ENCODE assay signal across 8 mouse cellular contexts in genomic region chr8:122139784-122140183, GRCm38 (mm10).
DNase-seq lines count a peak whose midpoint lies in the region; ATAC-seq and TF ChIP-seq lines count a peak whose summit lies in the region.

No protein-coding gene starts in this region.

- no peak overlapping the region for H3K9ac ChIP-seq in embryonic facial prominence, embryonic 14.5 days (ENCODE audit: low read depth, low read length)
- H3K9ac ChIP-seq in limb, embryonic 12.5 days (replicated peaks): no peak overlapping the region
- no peak overlapping the region for H3K9ac ChIP-seq in midbrain, postnatal 0 days (replicated peaks; ENCODE audit: low read length, poor library complexity, severe bottlenecking)

- peak; percentile 65 for DNase-seq in layer of hippocampus, adult 11-12 months (ENCODE audit: low spot score)
- no peak for DNase-seq in layer of hippocampus, adult 18-20 months (ENCODE audit: low spot score in 2 of 2)
- DNase-seq in adrenal gland, postnatal 4 days (ENCODE audit: low spot score in 2 of 2): peak; percentile 70 to 76
- DNase-seq in embryonic facial prominence, embryonic 14.5 days (ENCODE audit: low spot score): no peak
- DNase-seq in heart, postnatal 25 days (ENCODE audit: low spot score): peak; percentile 74
- peak; percentile 21 for DNase-seq in midbrain, postnatal 0 days (ENCODE audit: low spot score)
- DNase-seq in thymus, postnatal 25 days: peak; percentile 28

- H3K9me3 ChIP-seq in embryonic facial prominence, embryonic 14.5 days (ENCODE audit: control insufficient read depth, low read length): no peaks in the 10 kb centered on the region
- no peaks in the 10 kb centered on the region for H3K9me3 ChIP-seq in limb, embryonic 12.5 days
- no peaks in the 10 kb centered on the region for H3K9me3 ChIP-seq in midbrain, postnatal 0 days (ENCODE audit: low read length)

- intact Hi-C loops in heart, postnatal 25 days (cut with DNase I): loop anchor here (2.0 kb wide), 1 partner anchor 161 kb away; no protein-coding TSS in a partner anchor

- TF ChIP-seq CTCF in midbrain, postnatal 0 days (IDR thresholded peaks at IDR 0.05): peak; percentile 70

- no peak overlapping the region for H3K4me3 ChIP-seq in embryonic facial prominence, embryonic 14.5 days (ENCODE audit: low read depth, low read length)
- no peak overlapping the region for H3K4me3 ChIP-seq in limb, embryonic 12.5 days (replicated peaks)
- no peak overlapping the region for H3K4me3 ChIP-seq in midbrain, postnatal 0 days (ENCODE audit: low read depth, low read length)

- H3K27me3 ChIP-seq in embryonic facial prominence, embryonic 14.5 days (replicated peaks; ENCODE audit: control insufficient read depth, insufficient read depth, low read length): no peaks in the 10 kb centered on the region
- H3K27me3 ChIP-seq in limb, embryonic 12.5 days: no peaks in the 10 kb centered on the region
- H3K27me3 ChIP-seq in midbrain, postnatal 0 days (ENCODE audit: insufficient read depth, low read length): no peaks in the 10 kb centered on the region

- no peak overlapping the region for H3K4me2 ChIP-seq in embryonic facial prominence, embryonic 14.5 days (ENCODE audit: low read depth, low read length)
- H3K4me2 ChIP-seq in limb, embryonic 12.5 days: no peak overlapping the region
- H3K4me2 ChIP-seq in midbrain, postnatal 0 days (ENCODE audit: low read depth, low read length, poor library complexity, severe bottlenecking): no peak overlapping the region

- WGBS in embryonic facial prominence, embryonic 14.5 days: 39% methylated on average over 5 of the region's 5 CpGs
- 36% methylated on average over 5 of the region's 5 CpGs for WGBS in limb, embryonic 12.5 days
- 55% methylated on average over 5 of the region's 5 CpGs for WGBS in midbrain, postnatal 0 days

- no peak overlapping the region for H3K27ac ChIP-seq in embryonic facial prominence, embryonic 14.5 days (replicated peaks; ENCODE audit: low read depth, low read length)
- H3K27ac ChIP-seq in limb, embryonic 12.5 days: no peak overlapping the region
- H3K27ac ChIP-seq in midbrain, postnatal 0 days (ENCODE audit: low read depth, low read length): no peak overlapping the region

- H3K36me3 ChIP-seq in embryonic facial prominence, embryonic 14.5 days (ENCODE audit: control insufficient read depth, insufficient read depth, low read length): no peaks in the 10 kb centered on the region
- no peaks in the 10 kb centered on the region for H3K36me3 ChIP-seq in limb, embryonic 12.5 days
- H3K36me3 ChIP-seq in midbrain, postnatal 0 days (ENCODE audit: insufficient read depth, low read length): no peaks in the 10 kb centered on the region

- peak; percentile 71; the same call in 1 of the 2 replicates for ATAC-seq in embryonic facial prominence, embryonic 14.5 days (ENCODE audit: low read depth)
- ATAC-seq in limb, embryonic 12.5 days (ENCODE audit: insufficient number of reproducible peaks, insufficient read depth, low FRiP score, low TSS enrichment, low read depth): 0 out of 2 replicates have a peak, but pooled peaks have one; percentile 23
- no peak for ATAC-seq in midbrain, postnatal 0 days (ENCODE audit: low FRiP score)

- H3K4me1 ChIP-seq in embryonic facial prominence, embryonic 14.5 days (ENCODE audit: control insufficient read depth, insufficient read depth, low read length): no peaks in the 10 kb centered on the region
- H3K4me1 ChIP-seq in limb, embryonic 12.5 days (replicated peaks): no peaks in the 10 kb centered on the region
- no peaks in the 10 kb centered on the region for H3K4me1 ChIP-seq in midbrain, postnatal 0 days (ENCODE audit: insufficient read depth, low read length)

Comparison
In these comparisons a context has a peak if more than half of its experiments do, and no peak if none do; other contexts are left out.
1. DNase-seq: peak in layer of hippocampus, adult 11-12 months (single experiment), adrenal gland, postnatal 4 days (2 of 2), heart, postnatal 25 days (single experiment), midbrain, postnatal 0 days (single experiment) and thymus, postnatal 25 days (single experiment); none in layer of hippocampus, adult 18-20 months (0 of 2) and embryonic facial prominence, embryonic 14.5 days (single experiment).